Mouse (Mus musculus): ENCODE results near the gene Rcvrn. TPM values are rescaled to one million over a fixed set of nuclear protein-coding genes. Genes with fewer than 3 reads are reported as not detected.

The Rcvrn gene
- polyA plus RNA-seq, 1 experiment from 2014 or later, result not detected

DNA sequence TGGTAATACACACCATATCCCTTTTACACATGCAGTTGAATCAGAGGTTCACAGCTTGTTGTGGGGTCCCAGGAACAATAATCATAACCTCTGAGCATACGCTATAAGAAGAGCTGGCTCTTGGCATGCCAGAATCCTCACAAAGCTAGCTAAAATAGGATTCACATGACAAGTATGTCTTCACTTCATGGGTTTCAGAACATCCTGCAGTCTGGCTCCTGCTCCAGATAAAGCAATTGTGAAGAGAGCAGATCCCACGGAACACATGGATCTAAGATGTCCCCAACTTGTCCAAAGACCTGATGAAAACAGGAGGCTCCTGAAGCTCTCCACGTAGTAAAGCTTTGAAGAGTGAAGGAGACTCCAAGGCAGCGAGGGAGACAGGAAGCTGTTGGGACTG is 20.3 kb downstream of the Rcvrn start:
- 78% methylated on average over 4 of the region's 4 CpGs for WGBS
- no peaks in the 10 kb centered on the region for H3K9me3 ChIP-seq (ENCODE audit: control insufficient read depth, low read length)
- no peaks in the 10 kb centered on the region for H3K27me3 ChIP-seq (ENCODE audit: control insufficient read depth, insufficient read depth, low read length)
- H3K4me2 ChIP-seq (ENCODE audit: low read length), result no peak overlapping the region
- H3K4me3 ChIP-seq (ENCODE audit: control insufficient read depth in 1 of 2, insufficient read depth in 1 of 2, low read depth in 1 of 2, low read length in 2 of 2), result no peak overlapping the region
- no peaks in the 10 kb centered on the region for H3K36me3 ChIP-seq (ENCODE audit: control insufficient read depth, insufficient read depth, low read length)
- H3K4me1 ChIP-seq (ENCODE audit: control insufficient read depth in 2 of 2, insufficient read depth in 2 of 2, low read length in 2 of 2), result no peaks in the 10 kb centered on the region
- H3K9ac ChIP-seq (ENCODE audit: low read length), result no peak overlapping the region
- ATAC-seq (ENCODE audit: insufficient number of reproducible peaks, insufficient read depth, low FRiP score, low read depth), result no peak
- H3K27ac ChIP-seq (replicated peaks in 1 of 2; ENCODE audit: control insufficient read depth in 1 of 2, insufficient read depth in 1 of 2, low read depth in 2 of 2, low read length in 2 of 2), result no peak overlapping the region

GRCm38 (mm10) chr11:67721485-67721884 is 26.4 kb downstream of the Rcvrn start:
- no peak overlapping the region for H3K4me2 ChIP-seq (ENCODE audit: low read length)
- H3K4me1 ChIP-seq (ENCODE audit: control insufficient read depth in 2 of 2, insufficient read depth in 2 of 2, low read length in 2 of 2), result peaks cover 2 to 10% of the 10 kb centered on the region in 2 experiments; a peak in 1 of 4 replicates
- 51% methylated on average over 5 of the region's 5 CpGs for WGBS
- H3K9me3 ChIP-seq (ENCODE audit: control insufficient read depth, low read length), result no peaks in the 10 kb centered on the region
- H3K4me3 ChIP-seq (ENCODE audit: control insufficient read depth in 1 of 2, insufficient read depth in 1 of 2, low read depth in 1 of 2, low read length in 2 of 2), result no peak overlapping the region
- no peak overlapping the region for H3K9ac ChIP-seq (ENCODE audit: low read length)
- ATAC-seq (ENCODE audit: insufficient number of reproducible peaks, insufficient read depth, low FRiP score, low read depth), result no peak
- no peaks in the 10 kb centered on the region for H3K27me3 ChIP-seq (ENCODE audit: control insufficient read depth, insufficient read depth, low read length)
- H3K27ac ChIP-seq (replicated peaks in 1 of 2; ENCODE audit: control insufficient read depth in 1 of 2, insufficient read depth in 1 of 2, low read depth in 2 of 2, low read length in 2 of 2), result no peak overlapping the region
- no peaks in the 10 kb centered on the region for H3K36me3 ChIP-seq (ENCODE audit: control insufficient read depth, insufficient read depth, low read length)

DNA sequence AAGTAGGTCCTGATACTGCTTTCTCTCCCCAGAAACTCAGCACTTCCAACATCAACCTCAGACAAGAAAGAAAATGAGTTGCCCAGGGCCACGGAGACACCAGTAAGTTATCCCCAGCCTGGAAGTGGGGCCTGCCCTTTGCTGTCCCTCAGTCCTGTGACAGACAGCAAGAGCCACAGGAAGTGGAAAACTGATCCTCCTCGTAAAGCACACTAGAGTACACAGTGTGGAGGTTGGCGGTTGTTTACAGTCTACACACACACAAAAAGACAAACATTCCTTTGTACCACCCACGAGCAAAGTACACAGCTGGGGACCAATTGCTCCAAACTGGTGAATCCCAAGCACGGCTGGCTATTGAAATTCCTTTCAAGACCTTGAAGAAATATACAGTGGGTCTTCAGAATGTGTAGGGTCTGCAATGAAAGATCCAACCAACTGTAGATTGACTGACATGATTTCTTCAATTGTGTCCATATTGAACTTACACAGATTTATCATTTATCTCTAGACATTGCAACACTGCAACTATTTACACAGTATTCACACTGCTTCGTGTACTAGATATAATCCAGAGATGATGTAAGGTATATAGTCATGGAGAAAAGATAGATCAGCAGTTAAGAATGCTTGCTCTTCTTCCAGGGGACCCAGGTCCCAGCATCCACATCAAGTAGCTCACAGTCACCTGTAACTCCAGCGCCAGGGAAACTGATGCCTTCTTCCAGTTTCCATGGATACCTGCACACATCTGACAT is 27.5 kb downstream of the Rcvrn start:
- H3K4me2 ChIP-seq (ENCODE audit: low read length), result no peak overlapping the region
- peaks cover 4 to 15% of the 10 kb centered on the region in 2 experiments; a peak in 3 of 4 replicates for H3K4me1 ChIP-seq (ENCODE audit: control insufficient read depth in 2 of 2, insufficient read depth in 2 of 2, low read length in 2 of 2)
- 76% methylated on average over 7 of the region's 7 CpGs for WGBS
- no peak for ATAC-seq (ENCODE audit: insufficient number of reproducible peaks, insufficient read depth, low FRiP score, low read depth)
- H3K9ac ChIP-seq (ENCODE audit: low read length), result no peak overlapping the region
- no peaks in the 10 kb centered on the region for H3K36me3 ChIP-seq (ENCODE audit: control insufficient read depth, insufficient read depth, low read length)
- no peak overlapping the region for H3K4me3 ChIP-seq (ENCODE audit: control insufficient read depth in 1 of 2, insufficient read depth in 1 of 2, low read depth in 1 of 2, low read length in 2 of 2)
- H3K27me3 ChIP-seq (ENCODE audit: control insufficient read depth, insufficient read depth, low read length), result no peaks in the 10 kb centered on the region
- H3K9me3 ChIP-seq (ENCODE audit: control insufficient read depth, low read length), result no peaks in the 10 kb centered on the region
- no peak overlapping the region for H3K27ac ChIP-seq (replicated peaks in 1 of 2; ENCODE audit: control insufficient read depth in 1 of 2, insufficient read depth in 1 of 2, low read depth in 2 of 2, low read length in 2 of 2)

DNA sequence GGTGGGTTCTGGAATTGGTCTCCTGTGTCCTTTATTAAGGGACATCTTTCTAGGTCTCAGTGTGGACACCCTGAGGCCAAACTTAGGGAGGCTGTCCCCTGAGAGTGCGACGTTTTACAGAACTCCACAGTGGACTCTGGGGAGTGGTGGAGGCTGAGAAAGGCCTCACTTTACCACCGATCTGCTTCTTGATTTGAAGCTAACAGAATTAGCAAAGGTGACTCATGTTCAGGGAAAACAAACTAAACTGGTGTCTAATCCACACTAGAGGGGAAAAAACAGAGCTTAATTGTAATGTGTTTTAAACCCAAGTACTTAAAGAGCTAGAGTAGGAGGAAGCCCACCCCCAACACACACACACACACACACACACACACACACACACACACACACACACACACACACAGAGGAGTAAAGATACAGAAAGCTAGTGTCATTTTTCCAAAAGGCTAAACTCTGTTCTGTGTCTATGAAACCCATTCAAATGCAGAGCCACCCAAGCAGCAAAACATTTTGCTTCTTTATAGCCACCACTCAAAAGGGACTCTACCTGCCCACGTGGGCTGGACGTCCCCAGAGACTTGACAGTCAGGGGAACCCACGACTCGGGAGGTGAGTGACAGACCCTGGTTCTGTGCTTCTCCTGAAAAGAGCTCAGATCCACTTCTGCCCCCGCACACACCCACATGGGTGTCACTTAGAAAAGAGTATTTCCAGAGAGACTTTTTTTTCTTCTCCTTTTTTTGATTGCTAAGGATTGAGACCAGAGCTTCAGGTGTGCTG is 28.3 kb downstream of the Rcvrn start:
- Histone ChIP-seq H3K9ac (ENCODE audit: low read length) (no peak overlapping the region), H3K27me3 (ENCODE audit: control insufficient read depth, insufficient read depth, low read length) (no peaks in the 10 kb centered on the region), H3K4me2 (ENCODE audit: low read length) (no peak overlapping the region), H3K4me3 (ENCODE audit: control insufficient read depth in 1 of 2, insufficient read depth in 1 of 2, low read depth in 1 of 2, low read length in 2 of 2) (no peak overlapping the region), H3K36me3 (ENCODE audit: control insufficient read depth, insufficient read depth, low read length) (no peaks in the 10 kb centered on the region), H3K9me3 (ENCODE audit: control insufficient read depth, low read length) (no peaks in the 10 kb centered on the region), H3K27ac (replicated peaks in 1 of 2; ENCODE audit: control insufficient read depth in 1 of 2, insufficient read depth in 1 of 2, low read depth in 2 of 2, low read length in 2 of 2) (no peak overlapping the region), H3K4me1 (ENCODE audit: control insufficient read depth in 2 of 2, insufficient read depth in 2 of 2, low read length in 2 of 2) (peaks cover 4 to 15% of the 10 kb centered on the region in 2 experiments; a peak in 3 of 4 replicates)
- WGBS, result 71% methylated on average over 8 of the region's 8 CpGs
- ATAC-seq (ENCODE audit: insufficient number of reproducible peaks, insufficient read depth, low FRiP score, low read depth), result no peak

GRCm38 (mm10) chr11:67727095-67727494 is 32.0 kb downstream of the Rcvrn start:
- H3K9ac ChIP-seq (ENCODE audit: low read length), result no peak overlapping the region
- no peaks in the 10 kb centered on the region for H3K27me3 ChIP-seq (ENCODE audit: control insufficient read depth, insufficient read depth, low read length)
- no peak overlapping the region for H3K4me3 ChIP-seq (ENCODE audit: control insufficient read depth in 1 of 2, insufficient read depth in 1 of 2, low read depth in 1 of 2, low read length in 2 of 2)
- no peak overlapping the region for H3K4me2 ChIP-seq (ENCODE audit: low read length)
- H3K9me3 ChIP-seq (ENCODE audit: control insufficient read depth, low read length), result 0 out of 2 replicates have a peak, but pooled peaks cover 4% of the 10 kb centered on the region
- H3K36me3 ChIP-seq (ENCODE audit: control insufficient read depth, insufficient read depth, low read length), result no peaks in the 10 kb centered on the region
- no peak for ATAC-seq (ENCODE audit: insufficient number of reproducible peaks, insufficient read depth, low FRiP score, low read depth)
- H3K27ac ChIP-seq (replicated peaks in 1 of 2; ENCODE audit: control insufficient read depth in 1 of 2, insufficient read depth in 1 of 2, low read depth in 2 of 2, low read length in 2 of 2), result no peak overlapping the region
- WGBS, result 56% methylated on average over 6 of the region's 6 CpGs
- H3K4me1 ChIP-seq (ENCODE audit: control insufficient read depth in 2 of 2, insufficient read depth in 2 of 2, low read length in 2 of 2), result peaks cover 3 to 4% of the 10 kb centered on the region in 2 experiments; a peak in 3 of 4 replicates

DNA sequence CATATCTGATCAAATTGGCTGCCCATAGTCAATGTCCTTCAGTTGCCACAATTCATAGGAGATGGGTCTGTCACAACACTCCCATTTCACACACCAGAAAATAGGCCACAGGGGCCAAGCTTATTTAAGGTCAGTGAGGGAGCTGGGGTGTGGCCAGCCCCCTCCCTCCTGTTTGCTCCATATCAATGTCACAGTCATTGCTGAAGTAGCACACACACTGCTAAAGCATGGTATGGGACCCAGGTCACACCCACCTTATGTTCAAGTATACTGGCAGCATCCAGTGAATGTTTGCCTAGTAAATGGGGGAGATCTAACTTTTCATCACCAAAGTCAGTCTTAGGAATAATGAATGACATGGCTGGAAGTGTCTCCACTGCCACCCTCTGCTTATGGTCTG is 33.6 kb downstream of the Rcvrn start:
- H3K9me3 ChIP-seq (ENCODE audit: control insufficient read depth, low read length), result 0 out of 2 replicates have a peak, but pooled peaks cover 4% of the 10 kb centered on the region
- no peaks in the 10 kb centered on the region for H3K36me3 ChIP-seq (ENCODE audit: control insufficient read depth, insufficient read depth, low read length)
- no peak overlapping the region for H3K4me2 ChIP-seq (ENCODE audit: low read length)
- H3K27ac ChIP-seq (replicated peaks in 1 of 2; ENCODE audit: control insufficient read depth in 1 of 2, insufficient read depth in 1 of 2, low read depth in 2 of 2, low read length in 2 of 2), result no peak overlapping the region
- no peak overlapping the region for H3K9ac ChIP-seq (ENCODE audit: low read length)
- ATAC-seq (ENCODE audit: insufficient number of reproducible peaks, insufficient read depth, low FRiP score, low read depth), result no peak
- H3K27me3 ChIP-seq (ENCODE audit: control insufficient read depth, insufficient read depth, low read length), result no peaks in the 10 kb centered on the region
- H3K4me1 ChIP-seq (ENCODE audit: control insufficient read depth in 2 of 2, insufficient read depth in 2 of 2, low read length in 2 of 2), result peaks cover 3 to 4% of the 10 kb centered on the region in 2 experiments; a peak in 3 of 4 replicates
- no peak overlapping the region for H3K4me3 ChIP-seq (ENCODE audit: control insufficient read depth in 1 of 2, insufficient read depth in 1 of 2, low read depth in 1 of 2, low read length in 2 of 2)

DNA sequence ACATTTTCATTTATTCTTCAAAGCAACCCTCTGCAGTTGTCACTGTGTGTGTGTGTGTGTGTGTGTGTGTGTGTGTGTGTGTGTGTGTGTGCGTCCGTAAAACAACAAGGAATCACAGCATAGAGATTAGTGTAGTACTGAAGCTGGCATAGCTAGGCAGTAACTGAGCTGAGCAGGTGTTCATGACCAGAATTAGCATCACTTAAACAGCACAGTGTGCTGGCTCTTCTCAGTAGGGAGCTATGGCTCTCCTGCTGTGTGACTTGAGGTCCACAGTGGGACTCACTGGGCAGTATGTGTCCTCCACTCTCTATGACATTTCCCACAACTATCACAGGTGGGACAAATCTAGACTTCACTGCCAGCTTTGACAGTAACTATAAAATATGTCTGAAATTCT is 35.9 kb downstream of the Rcvrn start:
- H3K27me3 ChIP-seq (ENCODE audit: control insufficient read depth, insufficient read depth, low read length), result no peaks in the 10 kb centered on the region
- H3K4me1 ChIP-seq (ENCODE audit: control insufficient read depth in 2 of 2, insufficient read depth in 2 of 2, low read length in 2 of 2), result peaks cover 3 to 4% of the 10 kb centered on the region in 2 experiments; a peak in 3 of 4 replicates
- no peak overlapping the region for H3K9ac ChIP-seq (ENCODE audit: low read length)
- 0 out of 2 replicates have a peak, but pooled peaks cover 4% of the 10 kb centered on the region for H3K9me3 ChIP-seq (ENCODE audit: control insufficient read depth, low read length)
- H3K27ac ChIP-seq (replicated peaks in 1 of 2; ENCODE audit: control insufficient read depth in 1 of 2, insufficient read depth in 1 of 2, low read depth in 2 of 2, low read length in 2 of 2), result no peak overlapping the region
- WGBS, result 96% methylated on average over 2 of the region's 2 CpGs
- H3K36me3 ChIP-seq (ENCODE audit: control insufficient read depth, insufficient read depth, low read length), result no peaks in the 10 kb centered on the region
- no peak for ATAC-seq (ENCODE audit: insufficient number of reproducible peaks, insufficient read depth, low FRiP score, low read depth)
- H3K4me2 ChIP-seq (ENCODE audit: low read length), result no peak overlapping the region
- H3K4me3 ChIP-seq (ENCODE audit: control insufficient read depth in 1 of 2, insufficient read depth in 1 of 2, low read depth in 1 of 2, low read length in 2 of 2), result no peak overlapping the region
